Mouse (Mus musculus) testis, adult 2 months (tissue): ENCODE measurements at regions not wholly inside any gene's neighbourhood (a gene's known extent, or its start where the extent isn't known, plus 50 kb on each side); places are given as distances from the start of the nearest gene placed in this dataset.

ENCODE experiments used
- CTCF ChIP-seq: fragments of 200-500 bp; IDR thresholded peaks from 2 replicates; pipeline ENCODE4 v1.5.1; 2012; ENCODE audit warnings: low read depth, mild to moderate bottlenecking, inconsistent platforms, low read length, moderate library complexity; ENCODE audit not compliant: control insufficient read depth, insufficient read depth, insufficient replicate concordance
- POLR2A ChIP-seq: fragments of 200-500 bp; IDR thresholded peaks from 2 replicates; pipeline ENCODE4 v1.6.1; 2012; ENCODE audit warnings: low read depth, mild to moderate bottlenecking, inconsistent platforms, low read length, moderate library complexity; ENCODE audit not compliant: control insufficient read depth

DNA sequence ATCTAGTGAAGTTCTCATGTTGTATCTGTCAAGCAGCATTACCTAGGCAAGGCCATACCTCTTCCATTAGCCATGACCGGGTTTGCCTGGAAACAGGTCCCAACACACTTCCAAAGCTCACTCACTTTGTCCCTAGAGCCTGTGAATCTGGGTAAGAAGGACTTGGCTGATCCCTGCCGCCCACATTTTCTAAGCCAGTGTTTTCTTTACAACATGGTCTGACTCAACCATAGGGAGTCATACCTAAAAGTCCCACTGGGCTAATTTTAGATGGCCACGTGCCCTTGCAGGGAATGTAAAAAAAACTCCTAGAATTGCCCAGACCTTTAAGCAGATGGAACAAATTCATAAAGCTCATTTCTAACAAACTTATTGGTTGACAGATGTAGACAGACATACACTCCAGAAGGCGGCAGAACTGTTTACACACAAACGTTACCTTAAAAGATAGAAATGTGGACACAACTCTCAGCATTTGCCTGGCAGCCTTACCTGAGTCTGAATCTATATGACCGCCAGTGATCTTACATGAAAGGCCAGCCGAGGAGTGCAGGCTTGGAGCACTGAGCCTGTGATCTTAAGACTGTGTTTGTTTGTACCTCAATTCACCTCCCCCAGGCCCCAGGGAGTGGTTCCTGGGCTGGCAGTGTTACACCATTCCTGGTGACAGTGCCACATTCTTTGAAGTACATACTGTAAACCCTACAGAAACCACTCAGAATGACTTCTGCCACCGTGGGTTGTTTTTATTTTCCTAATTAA lies 356.4 kb downstream of the Hs3st3b1 start:
- TF ChIP-seq CTCF (no peak), POLR2A (no peak)
